Mouse (Mus musculus) G1E-ER4 (cell line): ENCODE data around the gene Mdm2. TPM values are rescaled to one million over a fixed set of nuclear protein-coding genes. Genes with fewer than 3 reads are reported as not detected.

Experiments used
- GATA1 ChIP-seq: IDR thresholded peaks from one replicate; pipeline ENCODE4 v1.8.0; 2012; ENCODE audit warnings: low read length, inconsistent platforms
- polyA plus RNA-seq: library from polyadenylated mRNA; stranded (reverse); fragments of >175 nt; gene quantifications from 2 replicates; pipeline ENCODE4 v1.2.3, GENCODE M21; 2012

Gene Mdm2
- polyA plus RNA-seq, 1 experiment = 28.2 TPM

DNA sequence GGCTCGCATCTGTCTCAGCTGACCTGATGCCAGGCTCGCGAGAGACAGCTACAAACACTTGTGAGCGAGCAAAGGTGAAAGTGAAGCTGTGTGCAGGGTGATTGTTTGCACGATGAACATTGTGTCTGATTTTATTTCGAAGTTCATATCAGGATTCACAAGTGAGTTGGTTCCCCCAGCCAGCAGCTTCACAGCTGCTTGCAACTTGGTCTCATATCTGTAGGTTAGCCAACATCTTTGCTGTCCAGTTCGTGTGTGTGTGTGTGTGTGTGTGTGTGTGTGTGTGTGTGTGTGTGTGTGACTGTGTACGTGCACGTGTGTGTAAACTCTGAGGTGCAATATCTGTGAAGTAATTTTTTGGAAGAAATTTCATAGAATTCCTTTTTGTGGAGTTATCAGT, 55.1 kb downstream of the Mdm2 start:
- TF ChIP-seq GATA1 = no peak

DNA sequence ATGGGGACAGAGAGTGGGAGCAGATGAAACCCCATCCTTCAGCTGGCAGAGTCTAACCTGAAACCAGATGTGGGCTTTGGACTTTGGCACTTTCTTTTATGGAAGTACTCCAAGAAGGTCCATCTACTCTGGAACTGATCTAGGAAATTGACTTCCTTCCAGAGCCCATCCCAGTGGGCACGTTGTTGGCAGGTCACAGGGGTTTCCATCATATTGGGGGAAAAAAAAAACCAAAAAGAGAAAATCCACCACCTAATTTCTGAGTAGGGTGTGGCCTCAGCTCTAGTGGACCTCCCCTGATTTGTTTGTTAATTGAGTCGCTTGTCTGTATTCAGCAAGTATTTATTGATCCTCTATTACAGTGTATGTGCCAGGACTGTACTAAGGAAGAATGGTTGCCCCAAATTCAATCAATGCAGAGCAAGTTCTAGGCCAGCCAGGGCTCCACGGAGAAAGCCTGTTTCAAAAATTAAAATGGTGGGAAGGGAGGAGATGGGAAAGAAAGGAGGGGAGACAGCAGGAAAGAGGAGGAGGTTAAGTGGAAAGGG, 55.9 kb downstream of the Mdm2 start:
- TF ChIP-seq GATA1 = no peak

DNA sequence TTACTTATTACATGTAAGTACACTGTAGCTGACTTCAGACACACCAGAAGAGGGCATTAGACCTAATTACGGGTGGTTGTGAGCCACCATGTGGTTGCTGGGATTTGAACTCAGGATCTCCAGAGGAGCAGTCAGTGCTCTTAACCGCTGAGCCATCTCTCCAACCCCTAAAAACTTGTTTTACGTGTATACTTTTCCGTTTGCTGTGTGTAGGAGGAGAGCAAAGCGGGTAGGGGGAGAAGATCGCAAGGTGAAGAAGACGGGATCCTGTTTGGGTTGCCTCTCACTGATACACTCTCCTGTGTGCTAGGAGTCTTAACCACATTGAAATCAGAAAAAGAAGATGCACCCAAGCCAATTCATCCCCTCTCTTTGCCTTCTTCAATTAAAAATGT, 56.8 kb downstream of the Mdm2 start:
- no peak for TF ChIP-seq GATA1

DNA sequence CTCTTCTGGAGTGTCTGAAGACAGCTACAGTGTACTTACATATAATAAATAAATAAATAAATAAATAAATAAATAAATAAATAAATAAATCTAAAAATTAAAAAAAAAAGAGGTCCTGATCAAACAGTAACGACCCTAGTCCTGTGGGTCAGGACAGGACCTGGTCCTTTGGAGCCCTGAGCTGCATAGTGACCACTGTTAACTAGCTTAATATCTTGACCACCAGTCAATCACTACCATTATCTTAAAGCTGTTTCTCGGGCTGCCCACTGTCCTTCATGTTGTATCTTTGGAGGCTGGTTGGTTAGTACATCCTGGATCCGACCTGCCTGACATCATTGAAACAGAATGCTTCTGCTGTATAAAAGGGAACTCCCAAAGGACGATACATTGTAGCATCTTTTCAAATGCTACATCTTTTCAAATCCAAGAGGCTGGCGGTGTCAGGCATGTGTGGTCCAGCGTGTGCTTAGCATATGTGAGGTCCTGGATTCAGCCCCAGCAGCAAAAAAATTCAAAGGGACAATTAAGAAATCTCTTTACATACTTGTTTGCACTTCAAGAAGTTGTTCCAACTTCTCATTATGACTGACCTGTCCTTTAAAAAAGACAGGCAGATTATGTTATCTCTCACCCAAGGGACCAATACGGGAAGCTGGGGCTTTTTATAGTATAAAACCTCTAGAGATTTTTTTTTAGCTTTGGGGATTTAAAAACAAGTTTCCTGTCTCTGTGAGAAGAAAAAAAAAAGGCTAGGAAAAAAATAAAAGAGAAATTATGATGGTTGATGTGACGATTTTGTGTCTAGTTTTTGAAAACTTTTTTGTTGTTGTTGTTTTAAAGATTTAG, 57.4 kb downstream of the Mdm2 start:
- TF ChIP-seq GATA1 = no peak

DNA sequence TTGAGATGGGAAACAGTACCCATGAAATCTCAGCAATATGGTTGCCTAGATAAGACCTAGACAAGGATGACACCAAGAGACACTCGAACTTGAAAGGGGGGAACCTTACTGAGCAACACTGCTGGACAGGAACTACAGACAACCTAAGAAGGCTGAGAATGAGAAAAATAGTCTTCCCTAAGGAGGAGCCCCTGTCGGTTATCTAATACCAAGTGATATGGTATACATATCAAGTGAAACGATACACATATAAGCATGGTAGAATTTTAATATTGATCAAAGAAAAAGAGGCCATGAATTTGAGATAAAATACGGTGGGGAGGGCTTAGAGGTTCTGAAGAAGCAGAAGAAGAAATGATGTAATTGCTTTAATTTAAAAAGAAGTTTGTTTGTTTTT, 58.2 kb downstream of the Mdm2 start:
- no peak for TF ChIP-seq GATA1

DNA sequence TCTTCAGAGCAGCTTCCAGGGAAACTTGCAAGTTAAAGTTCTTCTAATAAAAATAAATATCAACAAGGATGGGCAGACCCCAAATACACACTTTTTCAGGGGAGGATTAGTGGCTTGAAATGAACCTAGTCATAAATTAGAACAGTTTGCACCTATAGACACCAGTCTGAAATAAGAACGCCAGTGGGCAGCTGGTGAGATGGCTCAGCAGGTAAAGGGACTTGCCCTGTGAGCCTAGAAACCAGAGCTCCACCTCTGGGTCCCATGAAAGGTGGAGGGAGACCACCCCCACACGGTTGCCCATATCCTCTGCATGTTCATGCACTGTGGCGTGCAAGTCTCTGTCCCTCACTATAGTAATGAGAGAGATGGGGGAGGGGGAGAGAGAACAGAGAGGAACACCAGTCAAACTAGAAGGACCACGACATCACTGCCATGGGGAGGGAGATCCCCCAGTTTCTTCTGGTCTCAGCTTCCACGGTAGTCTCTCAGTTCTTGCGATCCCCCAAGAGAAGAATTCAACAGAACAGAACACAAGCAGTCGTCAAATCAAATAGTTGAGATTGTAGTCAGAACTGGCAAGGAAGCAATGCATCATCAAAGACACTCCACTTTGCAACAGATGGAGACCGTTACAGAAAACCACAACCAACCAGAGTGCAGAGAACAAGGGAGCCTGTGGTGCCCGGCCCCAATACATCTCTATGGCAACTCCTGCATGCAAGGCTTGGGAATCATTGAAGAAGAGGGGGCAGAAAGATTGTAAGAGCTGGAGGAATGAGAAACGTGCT, 58.8 kb downstream of the Mdm2 start:
- TF ChIP-seq GATA1 = no peak

DNA sequence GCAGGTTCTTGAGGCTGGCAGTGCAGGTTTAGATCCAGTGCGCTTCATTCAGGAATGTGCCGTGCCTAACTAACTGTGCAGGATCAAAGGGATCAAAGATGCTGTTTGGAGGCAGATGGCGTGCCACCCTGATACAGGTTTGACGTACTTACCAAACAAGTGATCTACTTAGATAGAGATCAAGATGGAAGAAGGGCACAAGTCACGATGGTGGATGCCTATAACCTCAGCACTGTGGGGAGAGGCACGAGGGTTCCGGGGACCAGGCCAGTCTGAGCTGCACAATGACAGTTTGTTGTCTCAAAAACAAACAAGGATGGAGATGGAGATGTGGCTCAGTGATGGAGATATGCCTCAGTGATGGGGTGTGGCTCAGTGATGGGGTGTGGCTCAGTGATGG, 59.8 kb downstream of the Mdm2 start:
- no peak for TF ChIP-seq GATA1

DNA sequence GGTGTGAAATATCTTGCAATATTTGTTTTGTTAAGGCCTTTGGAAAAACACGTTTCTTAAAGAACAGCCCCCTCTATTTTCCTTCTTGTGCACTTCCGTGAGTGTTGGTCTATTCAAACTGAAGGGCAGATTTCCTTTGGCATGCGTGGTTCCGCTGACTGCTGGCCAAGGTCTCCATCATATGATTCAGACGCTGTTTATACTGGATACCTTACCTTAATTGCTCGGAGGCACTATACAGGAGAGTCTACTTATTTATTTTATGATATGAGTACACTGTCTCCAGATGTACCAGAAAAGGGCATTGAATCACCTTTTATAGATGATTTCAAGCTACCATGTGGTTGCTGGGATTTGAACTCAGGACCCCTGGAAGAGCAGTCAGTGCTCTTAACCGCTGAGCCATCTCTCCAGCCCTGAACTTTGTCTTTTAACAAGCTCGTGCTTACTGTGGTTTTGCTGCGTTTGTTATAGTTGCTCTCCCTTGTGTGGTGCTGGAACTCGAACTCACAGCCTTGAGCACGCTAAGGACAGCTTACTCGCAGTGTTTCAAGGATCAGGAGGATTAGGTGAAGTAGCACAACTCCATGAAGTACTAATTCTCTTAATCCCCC, 60.4 kb downstream of the Mdm2 start:
- TF ChIP-seq GATA1 = no peak

DNA sequence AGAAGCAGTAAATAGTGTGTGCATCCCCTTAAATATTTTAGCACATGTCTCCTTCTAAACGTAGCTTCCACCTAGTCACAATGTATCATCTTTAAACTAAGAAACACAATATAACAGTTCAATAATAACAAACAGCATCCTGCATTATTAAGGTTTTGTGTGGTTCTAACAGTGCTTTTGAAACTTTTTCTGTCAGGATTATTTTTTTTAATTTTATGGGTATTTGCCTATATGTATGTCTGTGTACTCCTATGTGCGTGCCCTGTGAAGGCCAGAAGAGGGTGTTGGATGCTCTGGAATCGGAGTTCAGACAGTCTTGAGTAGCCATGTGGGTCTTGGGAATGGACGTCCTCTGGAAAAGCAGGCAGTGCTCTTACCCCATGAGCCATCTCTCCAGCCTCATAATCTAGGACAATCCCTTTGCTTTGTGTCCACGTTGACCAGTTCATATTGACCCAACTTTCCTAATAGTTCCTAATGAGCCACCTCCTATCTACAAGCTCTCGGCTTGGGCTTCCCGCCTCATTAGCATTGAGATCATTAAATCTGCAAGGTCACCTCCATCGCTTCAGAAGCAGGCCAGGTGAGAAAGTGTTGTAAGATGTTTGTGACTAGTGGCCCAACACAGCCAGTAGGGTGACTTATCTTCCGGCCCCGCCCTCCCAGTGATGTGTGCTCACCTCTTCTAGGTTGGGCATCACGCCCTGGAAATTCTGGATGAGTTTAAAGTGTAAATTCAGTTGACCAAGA, 61.1 kb downstream of the Mdm2 start:
- no peak for TF ChIP-seq GATA1

DNA sequence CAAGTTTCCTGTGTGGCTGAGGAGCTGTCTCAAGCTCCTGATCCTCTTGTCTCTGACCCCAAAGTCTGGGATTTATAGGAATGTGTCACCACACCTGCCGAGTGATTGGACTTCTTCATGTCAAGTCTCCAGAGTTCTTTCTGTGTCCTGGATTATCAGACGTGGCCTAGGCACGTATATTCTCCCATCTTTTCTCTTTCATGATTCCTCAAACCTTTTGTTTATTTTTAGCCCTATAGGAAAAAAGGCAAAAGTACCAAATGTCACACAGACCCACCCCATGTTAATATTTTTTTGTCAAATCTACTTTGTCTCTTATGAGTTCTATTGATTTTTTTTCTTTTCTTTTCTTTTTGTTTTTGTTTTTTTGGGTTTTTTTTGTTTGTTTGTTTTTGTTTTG, 61.9 kb downstream of the Mdm2 start:
- TF ChIP-seq GATA1 = no peak

DNA sequence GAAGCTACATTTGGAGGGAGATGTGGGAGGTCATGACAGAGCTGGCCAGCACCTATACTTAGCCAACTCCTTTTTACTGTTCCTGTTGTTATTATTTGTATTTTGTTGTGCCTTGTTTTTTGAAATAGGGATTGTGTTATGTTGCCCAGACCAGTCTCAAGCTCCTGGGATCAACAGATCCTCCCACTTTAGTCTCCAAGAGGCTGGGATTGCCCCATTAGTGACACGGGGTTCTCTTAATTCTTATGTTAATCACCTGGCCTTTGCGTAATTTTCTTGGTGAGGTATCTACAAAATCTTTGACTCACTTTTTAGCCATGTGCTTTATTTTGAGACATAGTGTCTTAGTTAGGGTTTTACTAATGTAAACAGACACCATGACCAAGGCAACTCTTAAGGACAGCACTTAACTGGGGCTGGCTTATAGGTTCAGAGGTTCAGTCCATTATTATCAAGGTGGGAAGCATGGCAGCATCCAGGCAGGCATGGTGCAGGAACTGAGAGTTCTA, 62.5 kb downstream of the Mdm2 start:
- TF ChIP-seq GATA1 = no peak

DNA sequence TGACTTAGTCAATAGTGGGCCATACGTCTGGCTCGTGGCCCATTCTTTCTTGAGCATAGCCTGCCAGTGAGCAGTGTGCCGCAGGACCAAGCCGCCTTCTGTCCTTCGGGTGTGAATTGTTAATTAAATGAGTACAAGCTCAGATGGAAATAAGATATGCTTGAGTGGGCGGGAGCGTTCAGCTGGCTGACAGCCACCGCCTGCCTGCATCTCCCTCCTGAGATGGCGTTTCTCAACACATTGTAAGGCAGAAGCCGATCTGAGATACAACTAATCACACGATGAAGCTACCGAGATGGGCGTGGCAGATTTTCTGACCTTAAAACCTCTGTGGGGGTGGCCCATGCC, 63.4 kb downstream of the Mdm2 start:
- no peak for TF ChIP-seq GATA1

DNA sequence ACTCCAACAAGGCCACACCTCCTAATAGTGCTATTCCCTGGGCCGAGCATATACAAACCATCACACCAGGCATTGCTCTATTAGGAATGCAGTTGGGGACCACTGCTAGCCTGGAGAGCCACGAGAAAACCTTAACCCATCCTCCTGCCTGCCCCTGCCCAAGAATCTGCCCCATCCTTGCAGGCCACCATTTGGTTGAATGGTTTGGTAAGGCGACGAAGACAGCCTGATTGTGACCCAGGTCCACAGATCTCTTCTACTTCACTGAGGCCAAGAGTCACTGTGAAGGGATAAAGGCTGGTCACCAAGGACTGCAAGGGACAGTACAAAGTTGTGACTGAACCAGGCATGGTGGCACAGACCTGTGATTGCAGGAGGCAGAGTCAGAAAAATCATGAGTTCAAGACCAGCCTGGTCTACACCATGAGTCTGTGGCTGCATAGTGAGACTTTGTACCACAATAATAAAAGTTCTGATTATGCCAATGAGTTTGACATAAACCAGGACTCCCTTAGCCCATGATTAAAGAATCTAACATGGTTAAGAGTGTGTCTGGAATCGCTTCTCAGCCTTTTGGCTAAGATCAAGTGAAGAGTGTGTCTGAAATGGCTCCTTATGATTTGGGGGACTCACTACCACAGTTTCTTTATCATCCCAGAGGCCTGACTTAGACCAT, 63.9 kb downstream of the Mdm2 start:
- TF ChIP-seq GATA1 = no peak

DNA sequence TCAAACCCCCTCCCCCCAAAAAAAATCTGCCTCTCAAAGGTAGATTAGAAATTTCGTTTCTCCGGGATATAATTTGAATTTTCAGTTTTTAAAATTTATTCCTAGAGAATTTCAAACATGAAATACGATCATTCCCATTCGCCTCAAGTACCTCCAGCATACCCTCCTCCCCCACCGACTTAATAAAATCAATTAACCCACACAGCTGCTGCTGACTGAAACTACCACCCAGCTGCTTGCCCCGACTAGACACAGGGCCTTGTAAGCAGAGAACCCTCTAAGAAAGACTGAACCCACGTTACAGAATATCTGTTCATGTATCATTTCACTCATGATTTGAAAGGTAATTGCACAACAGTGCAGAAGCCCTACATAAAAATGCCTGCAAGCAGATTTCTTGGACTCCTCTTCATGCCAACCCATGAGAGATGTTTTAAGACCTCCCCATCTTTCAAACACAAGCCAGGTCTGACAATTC, 65.0 kb downstream of the Mdm2 start:
- no peak for TF ChIP-seq GATA1

DNA sequence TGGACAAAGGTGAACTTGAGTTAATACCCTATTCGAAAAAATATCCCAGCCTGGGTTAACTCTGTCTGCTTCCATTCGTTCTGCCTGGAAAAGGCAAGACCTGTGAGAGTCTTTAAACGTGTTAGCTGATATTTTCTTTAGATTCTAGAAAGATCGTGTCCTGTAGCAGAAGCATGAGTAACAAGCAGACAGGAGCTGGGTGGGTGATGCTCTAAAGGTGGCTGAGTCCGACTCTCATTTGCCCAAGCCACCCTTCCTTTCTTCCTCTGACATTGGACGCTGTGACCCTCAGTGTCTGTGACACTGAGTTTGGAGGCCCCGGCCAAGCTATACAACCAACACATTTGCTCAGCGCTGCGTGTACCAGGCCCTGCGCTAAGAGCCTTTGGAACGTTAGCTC, 65.7 kb downstream of the Mdm2 start:
- TF ChIP-seq GATA1 = no peak
